Mouse (Mus musculus): ENCODE results near the gene Etaa1. TPM values are rescaled to one million over a fixed set of nuclear protein-coding genes. Genes with fewer than 3 reads are reported as not detected.

Etaa1 gene
- 8.8 TPM in 2 replicates for polyA plus RNA-seq (2015; fragmentation: Nextera tagmentation; extraction: Ambion mirVana)

GRCm38 (mm10) chr11:17953231-17954134 is at the start of gene Etaa1:
TSS of gene Etaa1 (minus strand) at chr11:17953875.
- Histone ChIP-seq H3K9me3 (replicated peaks; ENCODE audit: control insufficient read depth, low read length) (no peaks in the 10 kb centered on the region), H3K9ac (ENCODE audit: low read length) (peak within 1 kb of the TSS; percentile 96), H3K4me2 (ENCODE audit: low read depth, low read length) (peak within 1 kb of the TSS; percentile 63), H3K27me3 (ENCODE audit: control insufficient read depth, insufficient read depth, low read length) (no peaks in the 10 kb centered on the region), H3K27ac (ENCODE audit: low read length) (peak within 1 kb of the TSS; percentile 96), H3K36me3 (ENCODE audit: control insufficient read depth, insufficient read depth, low read length) (peaks cover 15% of the 10 kb centered on the region; the same call in 1 of the 2 replicates), H3K4me1 (ENCODE audit: control insufficient read depth, insufficient read depth, low read length) (peaks cover 6% of the 10 kb centered on the region; the same call in 1 of the 2 replicates), H3K4me3 (replicated peaks; ENCODE audit: low read length) (peak within 1 kb of the TSS; percentile 98)
- ATAC-seq (ENCODE audit: insufficient read depth, low FRiP score), result peak; percentile 100
- under 1% methylated on average over 68 of the region's 69 CpGs for WGBS

GRCm38 (mm10) chr11:17994151-17994550 is 40.5 kb upstream of the Etaa1 start:
- Histone ChIP-seq H3K9me3 (replicated peaks; ENCODE audit: control insufficient read depth, low read length) (no peaks in the 10 kb centered on the region), H3K4me2 (ENCODE audit: low read depth, low read length) (no peak overlapping the region), H3K4me1 (ENCODE audit: control insufficient read depth, insufficient read depth, low read length) (no peaks in the 10 kb centered on the region), H3K4me3 (replicated peaks; ENCODE audit: low read length) (no peak overlapping the region), H3K36me3 (ENCODE audit: control insufficient read depth, insufficient read depth, low read length) (no peaks in the 10 kb centered on the region), H3K27me3 (ENCODE audit: control insufficient read depth, insufficient read depth, low read length) (no peaks in the 10 kb centered on the region), H3K27ac (ENCODE audit: low read length) (no peak overlapping the region), H3K9ac (ENCODE audit: low read length) (no peak overlapping the region)
- ATAC-seq (ENCODE audit: insufficient read depth, low FRiP score), result no peak
- WGBS, result 83% methylated on average over 3 of the region's 3 CpGs

GRCm38 (mm10) chr11:17992311-17992710 is 38.6 kb upstream of the Etaa1 start:
- no peak for ATAC-seq (ENCODE audit: insufficient read depth, low FRiP score)
- no peak overlapping the region for H3K4me2 ChIP-seq (ENCODE audit: low read depth, low read length)
- WGBS, result 80% methylated on average over 9 of the region's 9 CpGs
- H3K9ac ChIP-seq (ENCODE audit: low read length), result no peak overlapping the region
- no peak overlapping the region for H3K27ac ChIP-seq (ENCODE audit: low read length)
- H3K9me3 ChIP-seq (replicated peaks; ENCODE audit: control insufficient read depth, low read length), result no peaks in the 10 kb centered on the region
- no peak overlapping the region for H3K4me3 ChIP-seq (replicated peaks; ENCODE audit: low read length)
- H3K27me3 ChIP-seq (ENCODE audit: control insufficient read depth, insufficient read depth, low read length), result no peaks in the 10 kb centered on the region
- H3K4me1 ChIP-seq (ENCODE audit: control insufficient read depth, insufficient read depth, low read length), result no peaks in the 10 kb centered on the region
- H3K36me3 ChIP-seq (ENCODE audit: control insufficient read depth, insufficient read depth, low read length), result no peaks in the 10 kb centered on the region

- 72% methylated on average over 2 of the region's 2 CpGs for WGBS
Observed at GRCm38 (mm10) chr11:17983331-17983730, 29.7 kb upstream of the Etaa1 start.

GRCm38 (mm10) chr11:17981246-17981645 is 27.6 kb upstream of the Etaa1 start:
- H3K4me2 ChIP-seq (ENCODE audit: low read depth, low read length), result no peak overlapping the region
- 61% methylated on average over 4 of the region's 4 CpGs for WGBS

More at GRCm38 (mm10) chr11:17983331-17983730, 29.7 kb upstream of the Etaa1 start:
- H3K9ac ChIP-seq (ENCODE audit: low read length), result no peak overlapping the region
- no peaks in the 10 kb centered on the region for H3K27me3 ChIP-seq (ENCODE audit: control insufficient read depth, insufficient read depth, low read length)
- no peak overlapping the region for H3K27ac ChIP-seq (ENCODE audit: low read length)
- H3K4me3 ChIP-seq (replicated peaks; ENCODE audit: low read length), result no peak overlapping the region
- no peak for ATAC-seq (ENCODE audit: insufficient read depth, low FRiP score)
- no peak overlapping the region for H3K4me2 ChIP-seq (ENCODE audit: low read depth, low read length)
- H3K9me3 ChIP-seq (replicated peaks; ENCODE audit: control insufficient read depth, low read length), result no peaks in the 10 kb centered on the region
- H3K4me1 ChIP-seq (ENCODE audit: control insufficient read depth, insufficient read depth, low read length), result no peaks in the 10 kb centered on the region
- no peaks in the 10 kb centered on the region for H3K36me3 ChIP-seq (ENCODE audit: control insufficient read depth, insufficient read depth, low read length)

GRCm38 (mm10) chr11:17975581-17975980 is 21.9 kb upstream of the Etaa1 start:
- no peak overlapping the region for H3K4me2 ChIP-seq (ENCODE audit: low read depth, low read length)
- no peaks in the 10 kb centered on the region for H3K36me3 ChIP-seq (ENCODE audit: control insufficient read depth, insufficient read depth, low read length)
- H3K9me3 ChIP-seq (replicated peaks; ENCODE audit: control insufficient read depth, low read length), result no peaks in the 10 kb centered on the region
- ATAC-seq (ENCODE audit: insufficient read depth, low FRiP score), result no peak
- no peak overlapping the region for H3K4me3 ChIP-seq (replicated peaks; ENCODE audit: low read length)
- no peaks in the 10 kb centered on the region for H3K4me1 ChIP-seq (ENCODE audit: control insufficient read depth, insufficient read depth, low read length)
- WGBS, result 73% methylated on average over 3 of the region's 3 CpGs
- H3K9ac ChIP-seq (ENCODE audit: low read length), result no peak overlapping the region
- no peak overlapping the region for H3K27ac ChIP-seq (ENCODE audit: low read length)
- H3K27me3 ChIP-seq (ENCODE audit: control insufficient read depth, insufficient read depth, low read length), result no peaks in the 10 kb centered on the region

More at GRCm38 (mm10) chr11:17981246-17981645, 27.6 kb upstream of the Etaa1 start:
- Histone ChIP-seq H3K27me3 (ENCODE audit: control insufficient read depth, insufficient read depth, low read length) (no peaks in the 10 kb centered on the region), H3K4me1 (ENCODE audit: control insufficient read depth, insufficient read depth, low read length) (no peaks in the 10 kb centered on the region), H3K36me3 (ENCODE audit: control insufficient read depth, insufficient read depth, low read length) (no peaks in the 10 kb centered on the region), H3K4me3 (replicated peaks; ENCODE audit: low read length) (no peak overlapping the region), H3K9me3 (replicated peaks; ENCODE audit: control insufficient read depth, low read length) (no peaks in the 10 kb centered on the region), H3K9ac (ENCODE audit: low read length) (no peak overlapping the region), H3K27ac (ENCODE audit: low read length) (no peak overlapping the region)
- no peak for ATAC-seq (ENCODE audit: insufficient read depth, low FRiP score)

- H3K36me3 ChIP-seq (ENCODE audit: control insufficient read depth, insufficient read depth, low read length), result peaks cover 15% of the 10 kb centered on the region; the same call in 1 of the 2 replicates
- peak overlapping the region; percentile 96 for H3K9ac ChIP-seq (ENCODE audit: low read length)
- peak overlapping the region; percentile 98 for H3K4me3 ChIP-seq (replicated peaks; ENCODE audit: low read length)
- H3K9me3 ChIP-seq (replicated peaks; ENCODE audit: control insufficient read depth, low read length), result no peaks in the 10 kb centered on the region
- ATAC-seq (ENCODE audit: insufficient read depth, low FRiP score), result no peak
- H3K4me1 ChIP-seq (ENCODE audit: control insufficient read depth, insufficient read depth, low read length), result peaks cover 6% of the 10 kb centered on the region; the same call in 1 of the 2 replicates
- H3K4me2 ChIP-seq (ENCODE audit: low read depth, low read length), result peak overlapping the region; percentile 63
- WGBS, result 0% methylated on average over 3 of the region's 3 CpGs
- peak overlapping the region; percentile 96; the same call in 1 of the 2 replicates for H3K27ac ChIP-seq (ENCODE audit: low read length)
- H3K27me3 ChIP-seq (ENCODE audit: control insufficient read depth, insufficient read depth, low read length), result no peaks in the 10 kb centered on the region
Observed at GRCm38 (mm10) chr11:17952791-17953190, 884 bp downstream of the Etaa1 start.

GRCm38 (mm10) chr11:17951336-17951735 is 2.3 kb downstream of the Etaa1 start:
- WGBS, result 76% methylated on average over 3 of the region's 3 CpGs
- Histone ChIP-seq H3K27ac (ENCODE audit: low read length) (no peak overlapping the region), H3K27me3 (ENCODE audit: control insufficient read depth, insufficient read depth, low read length) (no peaks in the 10 kb centered on the region), H3K9me3 (replicated peaks; ENCODE audit: control insufficient read depth, low read length) (no peaks in the 10 kb centered on the region), H3K9ac (ENCODE audit: low read length) (no peak overlapping the region), H3K4me1 (ENCODE audit: control insufficient read depth, insufficient read depth, low read length) (peaks cover 6% of the 10 kb centered on the region; the same call in 1 of the 2 replicates), H3K36me3 (ENCODE audit: control insufficient read depth, insufficient read depth, low read length) (peaks cover 24% of the 10 kb centered on the region), H3K4me2 (ENCODE audit: low read depth, low read length) (no peak overlapping the region), H3K4me3 (replicated peaks; ENCODE audit: low read length) (no peak overlapping the region)
- no peak for ATAC-seq (ENCODE audit: insufficient read depth, low FRiP score)

GRCm38 (mm10) chr11:17939168-17939567 is 14.5 kb downstream of the Etaa1 start:
- Histone ChIP-seq H3K27me3 (ENCODE audit: control insufficient read depth, insufficient read depth, low read length) (no peaks in the 10 kb centered on the region), H3K4me1 (ENCODE audit: control insufficient read depth, insufficient read depth, low read length) (no peaks in the 10 kb centered on the region; the same call in 1 of the 2 replicates), H3K9ac (ENCODE audit: low read length) (no peak overlapping the region), H3K4me3 (replicated peaks; ENCODE audit: low read length) (no peak overlapping the region), H3K36me3 (ENCODE audit: control insufficient read depth, insufficient read depth, low read length) (peaks cover 11% of the 10 kb centered on the region; the same call in 1 of the 2 replicates), H3K9me3 (replicated peaks; ENCODE audit: control insufficient read depth, low read length) (no peaks in the 10 kb centered on the region), H3K27ac (ENCODE audit: low read length) (no peak overlapping the region), H3K4me2 (ENCODE audit: low read depth, low read length) (no peak overlapping the region)
- 86% methylated on average over 1 of the region's 1 CpGs for WGBS
- no peak for ATAC-seq (ENCODE audit: insufficient read depth, low FRiP score)
